Mouse (Mus musculus) lung, postnatal 0 days (tissue): ENCODE measurements around the gene Adh4. TPM values are rescaled to one million over a fixed set of nuclear protein-coding genes. Genes with fewer than 3 reads are reported as not detected.
A peak's percentile ranks its signal among the peaks of the same experiment; 100 is the strongest.
"Not testable (repeated sequence)": the region's sequence is repeated elsewhere in the genome, so short reads cannot be mapped to it uniquely, and the experiment has no call there.

Experiments used
- ATAC-seq: fragments of 200-750 bp; cut with Nextera tagmentation; 2 replicates; pipeline ENCODE4 v1.8.0; 2017; ENCODE audit warnings: moderate library complexity
- DNase-seq: peaks from one replicate; pipeline ENCODE4 v3.0.0-alpha.2; 2016; ENCODE audit warnings: low spot score
- H3K27ac ChIP-seq: fragments of 300-500 bp; sonication (generic); 2 replicates; pipeline ENCODE4 v1.5.1; 2014; ENCODE audit warnings: antibody characterized with exemption, mild to moderate bottlenecking, low read length, mixed read lengths
- H3K27me3 ChIP-seq: fragments of 300-500 bp; sonication (generic); replicated peaks from 2 replicates; pipeline ENCODE4 v1.6.1; 2014; ENCODE audit warnings: low read length, mixed read lengths; ENCODE audit not compliant: insufficient read depth
- H3K36me3 ChIP-seq: fragments of 300-500 bp; sonication (generic); 2 replicates; pipeline ENCODE4 v1.6.1; 2014; ENCODE audit warnings: low read length, mixed read lengths; ENCODE audit not compliant: insufficient read depth
- H3K4me1 ChIP-seq: fragments of 300-500 bp; sonication (generic); 2 replicates; pipeline ENCODE4 v1.6.1; 2014; ENCODE audit warnings: antibody characterized with exemption, low read depth, low read length, mixed read lengths; ENCODE audit not compliant: insufficient read depth
- H3K4me2 ChIP-seq: fragments of 300-500 bp; sonication (generic); replicated peaks from 2 replicates; pipeline ENCODE4 v1.6.1; 2014; ENCODE audit warnings: low read depth, mild to moderate bottlenecking, low read length, moderate library complexity, mixed read lengths
- H3K4me3 ChIP-seq: fragments of 300-500 bp; sonication (generic); 2 replicates; pipeline ENCODE4 v1.5.1; 2014; ENCODE audit warnings: low read depth, low read length
- H3K9ac ChIP-seq: fragments of 300-500 bp; sonication (generic); replicated peaks from 2 replicates; pipeline ENCODE4 v1.6.1; 2014; ENCODE audit warnings: low read depth, mild to moderate bottlenecking
- H3K9me3 ChIP-seq: fragments of 300-500 bp; sonication (generic); 2 replicates; pipeline ENCODE4 v1.6.1; 2016; ENCODE audit warnings: low read length, mixed read lengths
- CTCF ChIP-seq: IDR thresholded peaks from 2 replicates; pipeline ENCODE4 v1.5.1; 2016; ENCODE audit warnings: antibody characterized with exemption, mild to moderate bottlenecking
- EP300 ChIP-seq: IDR thresholded peaks from 2 replicates; pipeline ENCODE4 v1.6.1; 2016; ENCODE audit warnings: antibody characterized with exemption, mild to moderate bottlenecking, control low read depth
- WGBS: fragments of 180-500 bp; shearing (Covaris S2); extraction: QIAGEN DNeasy Blood & Tissue Kit; methylation state at CpG from one replicate; pipeline ENCODE4 v1.1.7; 2014; 5-methylcytosine and 5-hydroxymethylcytosine counted together
- polyA plus RNA-seq: library from polyadenylated mRNA; unstranded; fragments of >200 nt; fragmentation: Nextera tagmentation; extraction: Ambion mirVana; gene quantifications from 2 replicates; pipeline ENCODE4 v1.2.1, GENCODE M21; 2015

The Adh4 gene
- not detected in 2 replicates for polyA plus RNA-seq

DNA sequence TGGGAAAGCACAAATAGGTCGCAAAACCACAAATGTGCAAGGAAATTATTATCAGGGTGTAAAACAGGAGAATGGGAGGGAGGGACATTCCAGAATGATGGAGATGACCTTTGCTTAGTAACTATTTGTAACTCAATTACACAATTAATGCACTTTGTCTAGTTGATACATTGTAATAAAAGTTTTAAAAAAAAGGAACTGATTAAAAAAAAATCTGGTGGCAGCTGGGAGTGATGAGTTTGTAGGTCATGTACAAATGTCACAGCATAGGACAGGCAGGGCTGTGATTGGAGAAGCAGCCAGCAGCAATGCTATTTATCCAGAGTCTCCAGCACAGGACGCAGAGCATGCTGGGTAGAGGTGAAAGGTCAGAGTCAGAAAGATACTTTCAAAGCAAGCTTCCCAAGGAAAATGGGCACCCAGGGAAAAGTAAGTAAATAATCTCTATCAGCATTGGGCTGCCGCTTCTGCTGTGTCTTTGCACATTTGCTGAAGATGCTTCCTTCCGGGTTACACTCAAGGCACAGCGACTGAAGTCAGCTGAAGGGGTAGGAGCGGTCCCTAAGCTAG lies at the start of gene Adh4:
Gene Adh4, plus strand, starts transcription at position 346 of the 570 bp plus-strand sequence.
- H3K9ac ChIP-seq = no peak within 1 kb of the TSS
- no peak within 1 kb of the TSS for H3K27ac ChIP-seq
- H3K4me3 ChIP-seq = no peak within 1 kb of the TSS
- H3K4me2 ChIP-seq = no peak within 1 kb of the TSS
- no peaks in the 10 kb centered on the region for H3K27me3 ChIP-seq
- no peak for DNase-seq
- H3K9me3 ChIP-seq = no peaks in the 10 kb centered on the region
- no peaks in the 10 kb centered on the region for H3K4me1 ChIP-seq
- ATAC-seq = no peak
- TF ChIP-seq CTCF (no peak), EP300 (no peak)
- H3K36me3 ChIP-seq = no peaks in the 10 kb centered on the region
- 68% methylated on average over 6 of the region's 6 CpGs for WGBS

DNA sequence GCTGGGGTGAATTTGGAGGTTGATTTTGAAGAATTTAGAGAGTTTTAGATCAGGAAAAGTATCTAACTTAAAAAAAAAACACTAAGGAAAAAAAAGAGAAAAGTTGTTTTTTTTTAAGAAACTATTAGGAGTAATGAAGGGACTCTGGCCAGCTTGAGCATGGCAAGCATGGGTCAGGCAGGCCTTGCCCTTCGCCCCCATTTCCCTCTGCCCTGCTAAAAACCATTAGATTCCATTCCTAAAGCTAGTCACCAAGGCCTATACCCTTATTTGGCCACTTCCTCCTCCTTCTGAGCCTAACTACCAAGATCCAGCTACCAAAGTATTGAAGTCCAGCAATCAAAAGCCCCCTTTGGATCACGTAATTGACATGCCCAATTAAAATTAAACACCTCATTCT lies 49.1 kb upstream of the Adh4 start:
- ATAC-seq = no peak
- H3K4me1 ChIP-seq = no peaks in the 10 kb centered on the region
- no peak overlapping the region for H3K27ac ChIP-seq
- H3K4me3 ChIP-seq = no peak overlapping the region
- H3K4me2 ChIP-seq = no peak overlapping the region
- no peak for DNase-seq
- no peaks in the 10 kb centered on the region for H3K9me3 ChIP-seq
- no peak for TF ChIP-seq CTCF
- TF ChIP-seq EP300 = no peak
- H3K9ac ChIP-seq = no peak overlapping the region
- WGBS = 88% methylated on average over 2 of the region's 2 CpGs
- H3K36me3 ChIP-seq = no peaks in the 10 kb centered on the region
- no peaks in the 10 kb centered on the region for H3K27me3 ChIP-seq

DNA sequence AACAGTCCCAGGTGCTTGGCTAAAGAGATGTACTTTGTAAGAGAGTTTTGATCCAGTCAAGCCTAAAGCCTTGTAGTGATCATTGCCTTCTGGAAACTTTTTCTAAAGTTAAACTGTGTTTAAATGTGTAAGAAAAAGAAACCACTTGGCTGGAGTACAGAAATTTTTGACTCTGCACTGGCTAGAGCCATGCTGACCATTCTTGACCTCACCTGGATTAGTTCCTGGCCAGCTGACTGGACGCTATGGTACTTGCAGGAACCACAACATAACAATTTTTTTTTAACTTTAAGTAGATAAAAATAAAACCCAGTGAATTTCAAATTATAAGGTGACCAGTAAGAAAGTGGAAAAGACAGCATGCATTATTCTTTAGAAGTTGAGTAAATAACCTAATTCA lies 45.7 kb upstream of the Adh4 start:
- WGBS = 84% methylated on average over 1 of the region's 1 CpGs
- TF ChIP-seq CTCF = no peak
- no peak for TF ChIP-seq EP300

DNA sequence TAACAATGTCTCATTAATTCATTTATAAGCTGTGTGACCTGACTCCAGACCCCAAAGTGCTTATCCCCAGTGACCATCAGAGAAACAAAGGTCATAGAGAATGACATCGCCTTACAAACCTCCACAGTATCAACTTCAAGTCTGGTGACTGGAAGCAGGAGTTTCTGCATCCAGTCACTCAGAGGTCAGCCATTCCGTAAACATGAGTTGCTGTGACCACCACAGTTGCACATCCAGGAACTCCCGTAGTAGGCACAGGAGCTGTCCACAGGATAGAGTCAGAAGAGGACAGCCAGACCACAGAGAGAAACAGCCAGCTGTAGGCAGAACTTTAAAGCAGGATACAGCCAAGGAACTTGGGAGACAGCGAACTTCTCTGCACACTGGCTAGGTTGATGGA lies 45.0 kb upstream of the Adh4 start:
- H3K4me3 ChIP-seq = not testable (repeated sequence)

More for the DNA sequence above, 45.7 kb upstream of the Adh4 start:
- Histone ChIP-seq H3K9ac (no peak overlapping the region), H3K4me2 (no peak overlapping the region), H3K27ac (no peak overlapping the region), H3K9me3 (no peaks in the 10 kb centered on the region), H3K27me3 (no peaks in the 10 kb centered on the region), H3K36me3 (no peaks in the 10 kb centered on the region), H3K4me1 (no peaks in the 10 kb centered on the region), H3K4me3 (no peak overlapping the region)
- ATAC-seq = no peak
- no peak for DNase-seq

DNA sequence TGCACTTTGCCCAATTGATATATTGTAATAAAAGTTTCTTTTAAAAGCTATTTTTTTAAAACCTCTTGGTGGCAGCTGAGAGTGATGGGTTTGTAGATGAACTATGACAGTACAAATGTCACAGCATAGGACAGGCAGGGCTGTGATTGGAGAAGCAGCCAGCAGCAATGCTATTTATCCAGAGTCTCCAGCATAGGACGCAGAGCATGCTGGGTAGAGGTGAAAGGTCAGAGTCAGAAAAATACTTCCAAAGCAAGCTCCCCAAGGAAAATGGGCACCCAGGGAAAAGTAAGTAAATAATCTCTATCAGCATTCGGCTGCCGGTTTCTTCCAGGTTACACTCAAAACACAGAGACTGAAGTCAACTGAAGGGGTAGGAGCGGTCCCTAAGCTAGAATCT lies 41.3 kb upstream of the Adh4 start:
- ATAC-seq = no peak
- no peaks in the 10 kb centered on the region for H3K36me3 ChIP-seq
- no peaks in the 10 kb centered on the region for H3K4me1 ChIP-seq
- no peak overlapping the region for H3K27ac ChIP-seq
- H3K9ac ChIP-seq = no peak overlapping the region
- no peak overlapping the region for H3K4me2 ChIP-seq
- no peak for DNase-seq
- H3K9me3 ChIP-seq = no peaks in the 10 kb centered on the region
- H3K27me3 ChIP-seq = no peaks in the 10 kb centered on the region
- WGBS = 59% methylated on average over 4 of the region's 4 CpGs
- no peak overlapping the region for H3K4me3 ChIP-seq
- TF ChIP-seq CTCF = no peak
- TF ChIP-seq EP300 = no peak

More for the DNA sequence above, 45.0 kb upstream of the Adh4 start:
- not testable (repeated sequence) for H3K27ac ChIP-seq, H3K9ac ChIP-seq, H3K36me3 ChIP-seq, H3K4me1 ChIP-seq, H3K27me3 ChIP-seq, ATAC-seq, DNase-seq, H3K9me3 ChIP-seq, H3K4me2 ChIP-seq
- 50% methylated on average over 4 of the region's 4 CpGs for WGBS

DNA sequence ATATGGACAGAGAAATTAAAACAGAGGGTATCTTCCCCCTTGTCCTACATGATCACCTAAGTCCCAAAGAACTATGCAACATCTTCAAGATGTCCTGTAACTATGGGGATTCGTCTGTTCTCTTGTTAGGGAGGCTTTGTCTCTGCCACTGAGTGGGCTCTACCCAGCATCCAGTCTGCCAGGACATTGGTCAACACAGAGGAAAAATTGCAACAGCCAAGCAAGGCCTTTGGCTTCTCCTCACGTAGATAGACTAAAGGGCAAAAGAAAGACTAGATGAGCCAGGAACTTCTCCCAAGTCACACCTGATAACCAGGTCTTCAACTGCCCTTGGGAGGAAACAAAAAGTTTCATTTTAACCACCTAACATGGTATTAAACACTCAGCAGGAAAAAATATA lies 40.1 kb upstream of the Adh4 start:
- ATAC-seq = no peak
- WGBS = 54% methylated on average over 2 of the region's 2 CpGs

DNA sequence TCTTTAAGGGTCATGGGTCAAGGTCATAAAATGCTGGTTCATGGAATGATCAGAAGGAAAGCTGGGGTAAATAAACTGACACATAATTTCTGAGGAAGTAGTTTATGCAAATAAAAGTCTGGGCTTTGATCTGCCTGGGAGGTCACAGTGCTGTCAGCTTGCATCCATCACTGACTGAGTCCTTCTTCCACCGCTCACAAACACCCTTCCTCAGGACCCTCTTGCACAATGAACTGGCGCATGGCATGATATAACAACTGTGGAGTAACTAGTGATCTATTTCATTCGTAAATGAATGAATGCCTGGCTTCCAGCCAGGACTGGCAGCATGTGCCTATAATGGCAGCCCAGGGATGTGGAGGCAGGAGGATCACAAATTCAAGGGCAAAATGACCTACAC lies 34.1 kb upstream of the Adh4 start:
- Histone ChIP-seq H3K9ac (no peak overlapping the region), H3K36me3 (no peaks in the 10 kb centered on the region), H3K9me3 (no peaks in the 10 kb centered on the region), H3K27ac (no peak overlapping the region), H3K4me1 (no peaks in the 10 kb centered on the region), H3K4me3 (no peak overlapping the region), H3K4me2 (no peak overlapping the region), H3K27me3 (no peaks in the 10 kb centered on the region)
- TF ChIP-seq CTCF = no peak
- peak; percentile 90 for TF ChIP-seq EP300
- DNase-seq (peak; percentile 86), ATAC-seq (peak; percentile 94)
- 16% methylated on average over 3 of the region's 3 CpGs for WGBS

More for the DNA sequence above, 40.1 kb upstream of the Adh4 start:
- no peak for DNase-seq
- H3K9ac ChIP-seq = no peak overlapping the region
- H3K9me3 ChIP-seq = no peaks in the 10 kb centered on the region
- no peak overlapping the region for H3K4me3 ChIP-seq
- TF ChIP-seq EP300 (no peak), CTCF (no peak)
- H3K27me3 ChIP-seq = no peaks in the 10 kb centered on the region
- H3K4me1 ChIP-seq = no peaks in the 10 kb centered on the region
- no peak overlapping the region for H3K4me2 ChIP-seq
- no peaks in the 10 kb centered on the region for H3K36me3 ChIP-seq
- no peak overlapping the region for H3K27ac ChIP-seq
